Mouse (Mus musculus): ENCODE results near the gene Il6st. TPM values are rescaled to one million over a fixed set of nuclear protein-coding genes. Genes with fewer than 3 reads are reported as not detected.

Il6st gene
- total RNA-seq, 1 experiment from 2014 or later: 20.9 TPM

GRCm38 (mm10) chr13:112439105-112439818, 24.6 kb upstream of the Il6st start:
- ATAC-seq (ENCODE audit: extremely low read depth, insufficient number of reproducible peaks, low FRiP score, poor library complexity, severe bottlenecking): no peak

- peak; percentile 76 for ATAC-seq (ENCODE audit: extremely low read depth, insufficient number of reproducible peaks, low FRiP score, poor library complexity, severe bottlenecking)
Measured at GRCm38 (mm10) chr13:112439917-112440361, 23.9 kb upstream of the Il6st start.

- no peak for ATAC-seq (ENCODE audit: extremely low read depth, insufficient number of reproducible peaks, low FRiP score, poor library complexity, severe bottlenecking)
Measured at GRCm38 (mm10) chr13:112440668-112441067, 23.2 kb upstream of the Il6st start.

GRCm38 (mm10) chr13:112442867-112443529, 20.9 kb upstream of the Il6st start:
- ATAC-seq (ENCODE audit: extremely low read depth, insufficient number of reproducible peaks, low FRiP score, poor library complexity, severe bottlenecking): no peak

- no peak for ATAC-seq (ENCODE audit: extremely low read depth, insufficient number of reproducible peaks, low FRiP score, poor library complexity, severe bottlenecking)
Measured at GRCm38 (mm10) chr13:112447108-112447665, 16.7 kb upstream of the Il6st start.

- ATAC-seq (ENCODE audit: extremely low read depth, insufficient number of reproducible peaks, low FRiP score, poor library complexity, severe bottlenecking): no peak
Measured at GRCm38 (mm10) chr13:112450210-112450609, 13.7 kb upstream of the Il6st start.

- no peak for ATAC-seq (ENCODE audit: extremely low read depth, insufficient number of reproducible peaks, low FRiP score, poor library complexity, severe bottlenecking)
Measured at GRCm38 (mm10) chr13:112457366-112457765, 6.5 kb upstream of the Il6st start.

GRCm38 (mm10) chr13:112458016-112458415, 5.9 kb upstream of the Il6st start:
- no peak for ATAC-seq (ENCODE audit: extremely low read depth, insufficient number of reproducible peaks, low FRiP score, poor library complexity, severe bottlenecking)

- no peak for ATAC-seq (ENCODE audit: extremely low read depth, insufficient number of reproducible peaks, low FRiP score, poor library complexity, severe bottlenecking)
Measured at GRCm38 (mm10) chr13:112458435-112459018, 5.3 kb upstream of the Il6st start.

GRCm38 (mm10) chr13:112459956-112460355, 3.9 kb upstream of the Il6st start:
- ATAC-seq (ENCODE audit: extremely low read depth, insufficient number of reproducible peaks, low FRiP score, poor library complexity, severe bottlenecking): no peak

GRCm38 (mm10) chr13:112462411-112462987, 1.4 kb upstream of the Il6st start:
- no peak for ATAC-seq (ENCODE audit: extremely low read depth, insufficient number of reproducible peaks, low FRiP score, poor library complexity, severe bottlenecking)

GRCm38 (mm10) chr13:112463337-112463802, 500 bp upstream of the Il6st start:
- no peak for ATAC-seq (ENCODE audit: extremely low read depth, insufficient number of reproducible peaks, low FRiP score, poor library complexity, severe bottlenecking)

GRCm38 (mm10) chr13:112464626-112465287, 887 bp downstream of the Il6st start:
- ATAC-seq (ENCODE audit: extremely low read depth, insufficient number of reproducible peaks, low FRiP score, poor library complexity, severe bottlenecking): no peak

- ATAC-seq (ENCODE audit: extremely low read depth, insufficient number of reproducible peaks, low FRiP score, poor library complexity, severe bottlenecking): no peak
Measured at GRCm38 (mm10) chr13:112465585-112465984, 1.7 kb downstream of the Il6st start.

GRCm38 (mm10) chr13:112466136-112466945, 2.5 kb downstream of the Il6st start:
- ATAC-seq (ENCODE audit: extremely low read depth, insufficient number of reproducible peaks, low FRiP score, poor library complexity, severe bottlenecking): no peak

GRCm38 (mm10) chr13:112466946-112467255, 3.0 kb downstream of the Il6st start:
- no peak for ATAC-seq (ENCODE audit: extremely low read depth, insufficient number of reproducible peaks, low FRiP score, poor library complexity, severe bottlenecking)

- ATAC-seq (ENCODE audit: extremely low read depth, insufficient number of reproducible peaks, low FRiP score, poor library complexity, severe bottlenecking): no peak
Measured at GRCm38 (mm10) chr13:112467384-112467783, 3.5 kb downstream of the Il6st start.

GRCm38 (mm10) chr13:112469491-112469890, 5.6 kb downstream of the Il6st start:
- ATAC-seq (ENCODE audit: extremely low read depth, insufficient number of reproducible peaks, low FRiP score, poor library complexity, severe bottlenecking): no peak

All from neutrophil, adult 5-6 weeks (primary cell).